ENCODE assay signal across 8 mouse cellular contexts in the genomic region with DNA sequence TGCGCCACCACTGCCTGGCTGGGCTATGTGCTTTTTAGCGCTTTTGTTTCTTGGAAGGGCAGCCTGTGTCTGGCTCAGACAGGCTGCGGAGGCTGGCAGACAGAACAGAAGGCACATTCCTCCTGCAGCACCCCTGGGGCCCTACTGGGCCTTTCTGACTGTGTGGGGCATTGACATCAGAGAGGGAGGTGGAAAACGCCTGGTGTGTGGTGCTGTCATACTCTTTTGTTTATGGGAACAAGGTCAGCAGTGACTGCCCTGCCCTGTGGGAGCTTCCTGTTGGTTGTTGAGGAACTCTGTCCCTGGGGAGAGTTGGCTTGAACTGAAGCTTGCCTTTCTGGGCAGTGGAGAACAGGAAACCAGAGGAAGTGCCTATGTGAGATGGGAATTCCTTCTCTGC. TPM values are rescaled to one million over a fixed set of nuclear protein-coding genes. Genes with fewer than 3 reads are reported as not detected.
DNase-seq lines count a peak whose midpoint lies in the region; ATAC-seq lines count a peak whose summit lies in the region.

No protein-coding gene starts in this region.

- 28% methylated on average over 4 of the region's 4 CpGs for WGBS in heart, embryonic 14.5 days
- 51% methylated on average over 4 of the region's 4 CpGs for WGBS in limb, embryonic 10.5 days
- 24% methylated on average over 4 of the region's 4 CpGs for WGBS in neural tube, embryonic 13.5 days

- peaks cover 32 to 55% of the 10 kb centered on the region in 2 experiments for H3K4me1 ChIP-seq in heart, embryonic 14.5 days (ENCODE audit: control insufficient read depth in 2 of 2, insufficient read depth in 2 of 2, low read length in 2 of 2)
- H3K4me1 ChIP-seq in limb, embryonic 10.5 days, result peaks cover 62% of the 10 kb centered on the region
- H3K4me1 ChIP-seq in neural tube, embryonic 13.5 days (replicated peaks), result peaks cover 51% of the 10 kb centered on the region

- peak overlapping the region; percentile 9; the same call in 1 of the 2 replicates for H3K4me2 ChIP-seq in heart, embryonic 14.5 days (ENCODE audit: low read length)
- no peak overlapping the region for H3K4me2 ChIP-seq in neural tube, embryonic 13.5 days

- no peak overlapping the region for H3K4me3 ChIP-seq in heart, embryonic 14.5 days (ENCODE audit: control insufficient read depth in 1 of 2, insufficient read depth in 1 of 2, low read depth in 1 of 2, low read length in 2 of 2)
- H3K4me3 ChIP-seq in limb, embryonic 10.5 days, result peak overlapping the region; percentile 15; the same call in 1 of the 2 replicates
- H3K4me3 ChIP-seq in neural tube, embryonic 13.5 days, result no peak overlapping the region

- peaks cover 54% of the 10 kb centered on the region for H3K36me3 ChIP-seq in heart, embryonic 14.5 days (ENCODE audit: control insufficient read depth, insufficient read depth, low read length)
- peaks cover 82% of the 10 kb centered on the region for H3K36me3 ChIP-seq in limb, embryonic 10.5 days
- peaks cover 54% of the 10 kb centered on the region for H3K36me3 ChIP-seq in neural tube, embryonic 13.5 days

- DNase-seq in ovary, postnatal 36 days (ENCODE audit: low spot score), result peak; percentile 37
- DNase-seq in ovary, postnatal 10 days (ENCODE audit: low spot score), result no peak
- peak; percentile 81 for DNase-seq in cerebellum, adult 9-10 months
- no peak for DNase-seq in limb, embryonic 10.5 days (ENCODE audit: low spot score)
- no peak for DNase-seq in spleen, adult 18-20 months

- no peaks in the 10 kb centered on the region for H3K9me3 ChIP-seq in heart, embryonic 14.5 days (ENCODE audit: control insufficient read depth, low read length)
- H3K9me3 ChIP-seq in limb, embryonic 10.5 days (replicated peaks), result no peaks in the 10 kb centered on the region
- H3K9me3 ChIP-seq in neural tube, embryonic 13.5 days, result no peaks in the 10 kb centered on the region

- peak overlapping the region; percentile 64 to 70 for H3K27ac ChIP-seq in heart, embryonic 14.5 days (replicated peaks in 1 of 2; ENCODE audit: control insufficient read depth in 1 of 2, insufficient read depth in 1 of 2, low read depth in 2 of 2, low read length in 2 of 2)
- H3K27ac ChIP-seq in limb, embryonic 10.5 days, result peak overlapping the region; percentile 43
- peak overlapping the region; percentile 43; the same call in 1 of the 2 replicates for H3K27ac ChIP-seq in neural tube, embryonic 13.5 days (replicated peaks)

- H3K9ac ChIP-seq in heart, embryonic 14.5 days (ENCODE audit: low read length), result no peak overlapping the region
- no peak overlapping the region for H3K9ac ChIP-seq in neural tube, embryonic 13.5 days

- no peaks in the 10 kb centered on the region for H3K27me3 ChIP-seq in heart, embryonic 14.5 days (ENCODE audit: control insufficient read depth, insufficient read depth, low read length)
- no peaks in the 10 kb centered on the region for H3K27me3 ChIP-seq in limb, embryonic 10.5 days (ENCODE audit: low read depth, poor library complexity, severe bottlenecking)
- no peaks in the 10 kb centered on the region for H3K27me3 ChIP-seq in neural tube, embryonic 13.5 days

- peak; percentile 25 for ATAC-seq in heart, embryonic 14.5 days (ENCODE audit: insufficient number of reproducible peaks, insufficient read depth, low FRiP score, low read depth)
- ATAC-seq in neural tube, embryonic 13.5 days (ENCODE audit: low read depth), result no peak
- ATAC-seq in erythroblast, adult 5-6 weeks (replicated peaks; ENCODE audit: low FRiP score, poor library complexity, severe bottlenecking), result no peak

RNA-seq across cellular contexts. Expression of gene Gm28035, which starts 2.1 kb away (rescaled TPM):
- 0.13 and 0.55 TPM in 2 replicates for polyA plus RNA-seq in heart, embryonic 14.5 days (2014; fragmentation: Nextera tagmentation; extraction: Ambion mirVana)
- polyA plus RNA-seq in limb, embryonic 10.5 days (2016; fragmentation: Nextera tagmentation; extraction: Ambion mirVana), result 0.04 and 0.08 TPM in 2 replicates
- polyA plus RNA-seq in neural tube, embryonic 13.5 days (2015; fragmentation: Nextera tagmentation; extraction: Ambion mirVana), result 0.23 and 0.24 TPM in 2 replicates
- total RNA-seq in erythroblast, adult 5-6 weeks (2015; ENCODE audit: low replicate concordance), result not detected in 2 replicates
- not detected in 2 replicates for total RNA-seq in erythroblast, adult 5-6 weeks (2017; ENCODE audit: low replicate concordance)

RNA-seq across cellular contexts. Expression of gene Lrrc8a, which starts 5.0 kb away (rescaled TPM):
- polyA plus RNA-seq in heart, embryonic 14.5 days (2014; fragmentation: Nextera tagmentation; extraction: Ambion mirVana), result 47.4 and 52.7 TPM in 2 replicates
- 44.4 and 46.0 TPM in 2 replicates for polyA plus RNA-seq in limb, embryonic 10.5 days (2016; fragmentation: Nextera tagmentation; extraction: Ambion mirVana)
- polyA plus RNA-seq in neural tube, embryonic 13.5 days (2015; fragmentation: Nextera tagmentation; extraction: Ambion mirVana), result 50.7 and 54.8 TPM in 2 replicates
- 7.9 TPM in 2 replicates for total RNA-seq in erythroblast, adult 5-6 weeks (2015; ENCODE audit: low replicate concordance)
- 7.1 and 8.3 TPM in 2 replicates for total RNA-seq in erythroblast, adult 5-6 weeks (2017; ENCODE audit: low replicate concordance)

RNA-seq across cellular contexts. Expression of gene Phyhd1, which starts 23.5 kb away (rescaled TPM):
- 10.8 TPM in 2 replicates for polyA plus RNA-seq in heart, embryonic 14.5 days (2014; fragmentation: Nextera tagmentation; extraction: Ambion mirVana)
- 1.4 and 3.3 TPM in 2 replicates for polyA plus RNA-seq in limb, embryonic 10.5 days (2016; fragmentation: Nextera tagmentation; extraction: Ambion mirVana)
- polyA plus RNA-seq in neural tube, embryonic 13.5 days (2015; fragmentation: Nextera tagmentation; extraction: Ambion mirVana), result 4.3 and 4.8 TPM in 2 replicates
- 2.7 TPM in 1 of 2 replicates, not detected in the other for total RNA-seq in erythroblast, adult 5-6 weeks (2015; ENCODE audit: low replicate concordance)
- 1.3 and 5.6 TPM in 2 replicates for total RNA-seq in erythroblast, adult 5-6 weeks (2017; ENCODE audit: low replicate concordance)

RNA-seq across cellular contexts. Expression of gene Kyat1, which starts 36.9 kb away (rescaled TPM):
- 22.0 and 26.0 TPM in 2 replicates for polyA plus RNA-seq in heart, embryonic 14.5 days (2014; fragmentation: Nextera tagmentation; extraction: Ambion mirVana)
- 7.5 and 8.4 TPM in 2 replicates for polyA plus RNA-seq in limb, embryonic 10.5 days (2016; fragmentation: Nextera tagmentation; extraction: Ambion mirVana)
- polyA plus RNA-seq in neural tube, embryonic 13.5 days (2015; fragmentation: Nextera tagmentation; extraction: Ambion mirVana), result 13.1 and 13.3 TPM in 2 replicates
- 0.42 and 2.9 TPM in 2 replicates for total RNA-seq in erythroblast, adult 5-6 weeks (2015; ENCODE audit: low replicate concordance)
- 0.84 and 1.8 TPM in 2 replicates for total RNA-seq in erythroblast, adult 5-6 weeks (2017; ENCODE audit: low replicate concordance)

RNA-seq across cellular contexts. Expression of gene Gm28038, which starts 38.3 kb away (rescaled TPM):
- polyA plus RNA-seq in heart, embryonic 14.5 days (2014; fragmentation: Nextera tagmentation; extraction: Ambion mirVana), result not detected in 2 replicates
- not detected in 2 replicates for polyA plus RNA-seq in limb, embryonic 10.5 days (2016; fragmentation: Nextera tagmentation; extraction: Ambion mirVana)
- not detected in 2 replicates for polyA plus RNA-seq in neural tube, embryonic 13.5 days (2015; fragmentation: Nextera tagmentation; extraction: Ambion mirVana)
- not detected in 2 replicates for total RNA-seq in erythroblast, adult 5-6 weeks (2015; ENCODE audit: low replicate concordance)
- not detected in 2 replicates for total RNA-seq in erythroblast, adult 5-6 weeks (2017; ENCODE audit: low replicate concordance)

Comparison
In these comparisons a context has a peak if more than half of its experiments do, and no peak if none do; other contexts are left out.
1. DNase-seq: peak in ovary, postnatal 36 days (single experiment) and cerebellum, adult 9-10 months (single experiment); none in ovary, postnatal 10 days (single experiment), limb, embryonic 10.5 days (single experiment) and spleen, adult 18-20 months (0 of 2).
2. Peak in every context shown above with its lines, with median percentiles within 50 percentile points of each other: H3K27ac ChIP-seq.